Mouse (Mus musculus): ENCODE results near the gene Rhot1.
A peak's percentile ranks its signal among the peaks of the same experiment; 100 is the strongest.

GRCm38 (mm10) chr11:80284641-80285040 lies 75.8 kb downstream of the Rhot1 start:
- TF ChIP-seq EP300 (IDR thresholded peaks at IDR 0.05; ENCODE audit: low read depth): peak; percentile 41; the same call in 1 of the 2 replicates
- no peak for TF ChIP-seq CTCF (IDR thresholded peaks at IDR 0.05; ENCODE audit: low read depth)
